Mouse (Mus musculus): ENCODE data around the gene Plet1.

DNA sequence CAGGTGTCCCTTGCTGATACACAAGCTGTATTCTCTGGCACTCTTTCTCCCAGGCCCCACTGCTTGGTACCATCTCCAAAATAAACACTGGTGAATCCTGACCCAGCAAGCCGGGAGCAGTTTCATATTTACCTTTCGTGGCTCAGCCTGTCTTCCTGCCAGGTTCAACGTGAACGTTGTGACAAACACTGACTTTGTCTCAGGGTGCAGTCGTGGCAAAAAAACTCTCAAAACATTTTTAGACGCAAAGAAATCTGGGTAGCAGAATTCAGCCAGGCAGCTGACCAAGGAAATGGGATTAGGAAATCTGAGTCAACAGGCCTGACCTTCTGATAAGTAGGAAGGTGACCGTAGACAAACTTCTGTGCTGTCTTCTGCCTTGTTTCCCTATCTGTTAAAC lies 13.2 kb downstream of the Plet1 start:
- TF ChIP-seq CTCF (IDR thresholded peaks at IDR 0.05; ENCODE audit: low read depth): no peak
- no peak for TF ChIP-seq EP300 (IDR thresholded peaks at IDR 0.05; ENCODE audit: low read depth)
